Mouse (Mus musculus) kidney, postnatal 10 days (tissue): ENCODE results near the gene Grk2.
"Not testable (repeated sequence)": the region's sequence is repeated elsewhere in the genome, so short reads cannot be mapped to it uniquely, and the experiment has no call there.

Source experiments
- DNase-seq: peaks from one replicate; pipeline ENCODE4 v3.0.0; 2021; ENCODE audit warnings: mixed read lengths

Gene Grk2

DNA sequence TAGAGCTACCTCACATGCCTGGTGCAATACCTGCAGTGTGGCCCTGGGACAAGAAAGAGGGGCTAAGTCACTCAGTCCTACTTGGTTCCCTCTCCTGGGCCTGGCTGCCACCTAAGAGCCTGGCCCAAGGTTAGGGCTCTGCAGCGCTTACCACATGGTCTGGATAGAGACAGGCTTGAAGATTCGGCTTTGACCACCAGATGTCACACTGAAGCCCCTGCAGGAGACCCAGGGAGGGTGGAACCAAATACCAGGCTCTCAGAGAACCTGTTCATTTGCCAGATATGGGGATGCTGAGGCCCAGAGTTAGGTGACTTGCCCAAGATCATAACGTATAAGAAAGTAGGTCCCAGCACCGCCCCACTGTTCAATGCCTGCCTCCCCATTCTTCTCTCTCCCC lies 40.1 kb downstream of the Grk2 start:
- DNase-seq = no peak

- no peak for DNase-seq
These were observed 41.7 kb downstream of the Grk2 start for GRCm38 (mm10) chr19:4264171-4264780.

DNA sequence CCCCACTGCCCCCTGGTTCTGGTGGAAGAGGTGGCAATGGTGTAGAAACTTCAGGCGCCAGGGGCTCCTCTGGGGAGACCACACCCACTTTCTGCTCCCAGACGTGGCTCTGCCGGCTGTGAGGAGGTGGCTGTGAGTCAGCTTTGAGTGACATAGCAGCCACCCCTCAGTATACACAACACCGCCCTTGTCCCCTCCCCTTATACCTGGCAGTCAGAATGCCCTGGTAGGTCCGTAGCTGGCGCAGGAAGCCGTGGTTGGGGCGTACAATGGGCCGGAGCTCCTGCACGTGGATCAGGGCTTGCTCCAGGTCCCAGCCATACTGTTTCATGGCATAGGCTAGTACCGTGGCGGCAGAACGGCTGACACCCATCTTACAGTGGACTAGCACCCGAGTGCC lies 42.3 kb downstream of the Grk2 start:
- no peak for DNase-seq

DNA sequence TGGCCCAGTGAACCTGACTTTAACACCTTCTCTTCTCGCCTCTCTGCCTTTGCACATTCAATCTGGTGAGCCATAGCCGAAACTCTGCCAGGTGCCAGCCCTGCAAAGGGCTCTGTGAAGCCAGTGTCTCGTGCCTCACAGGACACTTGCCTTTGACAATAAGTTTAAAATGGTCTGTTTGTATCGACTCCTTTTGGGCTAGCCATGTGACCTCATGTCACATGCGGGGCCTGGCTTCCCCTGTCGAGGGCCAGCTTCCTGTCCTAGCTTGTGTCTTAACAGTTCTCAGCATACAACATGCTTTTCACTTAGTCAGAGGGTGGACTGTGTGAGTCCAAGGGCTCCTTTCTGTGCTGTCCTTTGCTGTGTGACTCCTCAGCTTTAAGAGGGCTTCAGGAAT lies 43.3 kb downstream of the Grk2 start:
- DNase-seq = no peak

- no peak for DNase-seq
These were observed 44.9 kb downstream of the Grk2 start for GRCm38 (mm10) chr19:4261038-4261698.

DNA sequence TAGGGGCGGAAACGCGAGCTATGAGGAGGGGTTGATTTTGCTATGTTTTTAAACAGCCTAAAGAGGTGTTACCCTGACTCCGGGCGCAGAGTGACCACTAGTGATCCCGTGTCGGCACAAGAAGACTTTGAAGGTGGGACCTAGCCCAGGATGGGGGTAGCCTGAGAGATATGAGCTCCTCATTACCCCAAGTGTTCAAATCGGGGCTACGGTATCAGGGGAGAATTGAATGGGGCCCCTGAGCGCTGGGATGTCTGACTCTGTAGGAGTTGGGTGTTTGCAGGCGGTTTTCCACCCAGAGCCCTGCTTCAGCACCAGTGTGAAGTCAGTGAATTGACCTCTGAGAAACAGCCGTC lies 48.1 kb downstream of the Grk2 start:
- no peak for DNase-seq

- DNase-seq = peak; percentile 96
These were observed 48.7 kb downstream of the Grk2 start for GRCm38 (mm10) chr19:4257216-4257896.

DNA sequence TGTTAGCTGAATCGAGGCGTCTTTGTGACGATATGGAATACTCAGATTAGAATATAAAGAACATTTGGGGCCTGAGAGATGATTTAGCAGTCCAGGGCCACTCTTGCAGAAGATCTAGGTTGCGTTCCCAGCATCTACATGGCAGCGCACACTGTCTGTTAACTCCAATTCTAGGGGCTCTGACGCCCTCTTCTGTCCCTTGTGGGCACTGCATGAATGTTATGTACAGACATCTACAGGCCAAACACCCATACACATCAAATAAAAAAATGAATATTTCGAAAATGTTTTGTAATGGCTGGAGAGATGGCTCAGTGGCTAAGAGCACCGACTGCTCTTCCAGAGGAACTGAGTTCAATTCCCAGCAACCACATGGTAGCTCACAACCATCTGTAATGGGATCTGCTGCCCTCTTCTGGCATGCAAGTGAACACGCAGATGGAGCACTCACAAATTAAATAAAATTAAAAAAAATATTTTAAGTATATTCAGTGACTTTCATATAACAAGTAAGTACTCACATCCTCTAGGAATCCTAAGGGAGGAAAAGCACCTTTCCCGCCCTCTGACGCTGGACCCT lies 50.3 kb downstream of the Grk2 start:
- no peak for DNase-seq

DNA sequence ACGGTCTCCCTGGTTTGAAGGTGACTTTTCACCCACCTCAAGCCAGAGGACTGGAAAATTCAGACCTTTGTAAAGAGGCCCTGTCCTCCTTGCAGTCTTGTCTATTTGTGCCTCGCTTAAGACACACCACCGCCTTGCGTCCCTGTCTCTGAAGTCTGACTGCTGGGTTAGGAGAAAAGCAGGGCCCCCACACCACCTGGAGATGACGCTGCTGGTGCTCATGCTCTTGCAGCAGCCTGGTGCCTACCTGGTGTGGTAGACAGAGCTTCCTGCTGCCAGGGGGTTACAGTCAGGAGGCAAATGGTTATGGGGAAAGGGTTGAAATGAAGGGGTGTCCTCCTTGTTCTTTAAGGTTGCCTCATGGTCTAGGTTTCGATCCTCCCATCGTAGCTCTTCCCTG lies 51.8 kb downstream of the Grk2 start:
- no peak for DNase-seq

DNA sequence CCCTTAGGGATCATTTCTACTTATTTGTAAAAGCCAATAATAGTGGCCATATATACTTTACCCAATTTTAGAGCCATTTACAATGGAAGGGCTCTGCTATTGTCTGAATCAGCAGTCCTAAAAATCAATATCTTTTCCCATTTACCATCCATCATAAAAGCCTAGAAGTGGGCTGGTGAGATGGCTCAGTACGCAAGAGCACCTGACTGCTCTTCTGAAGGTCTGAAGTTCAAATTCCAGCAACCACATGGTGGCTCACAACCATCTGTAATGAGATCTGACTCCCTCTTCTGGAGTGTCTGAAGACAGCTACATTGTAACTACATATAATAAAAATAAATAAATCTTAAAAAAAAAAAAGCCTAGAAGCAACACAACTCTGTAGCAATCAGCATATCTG lies 57.3 kb downstream of the Grk2 start:
- DNase-seq = not testable (repeated sequence)

- DNase-seq = no peak
These were observed 59.0 kb downstream of the Grk2 start for GRCm38 (mm10) chr19:4247010-4247409.

DNA sequence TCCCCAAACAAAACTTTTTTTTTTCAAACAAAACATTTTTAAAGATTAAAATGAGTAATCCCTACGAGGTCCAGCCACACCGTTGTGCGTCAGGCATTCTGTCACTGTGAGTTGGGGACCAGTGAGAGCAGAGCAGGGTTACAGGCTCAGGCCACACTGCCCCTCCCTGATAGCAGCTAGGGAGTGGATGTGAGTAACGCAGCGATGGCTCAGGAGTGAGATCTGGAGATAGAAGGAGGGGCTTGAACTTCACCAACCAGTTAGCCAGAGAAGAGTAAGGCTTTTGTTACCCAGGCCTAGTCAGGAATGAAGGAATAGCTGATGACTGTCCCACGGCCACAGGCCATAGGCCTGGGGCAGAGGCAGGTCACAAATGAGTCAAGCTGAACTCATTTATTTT lies 61.2 kb downstream of the Grk2 start:
- DNase-seq = no peak

DNA sequence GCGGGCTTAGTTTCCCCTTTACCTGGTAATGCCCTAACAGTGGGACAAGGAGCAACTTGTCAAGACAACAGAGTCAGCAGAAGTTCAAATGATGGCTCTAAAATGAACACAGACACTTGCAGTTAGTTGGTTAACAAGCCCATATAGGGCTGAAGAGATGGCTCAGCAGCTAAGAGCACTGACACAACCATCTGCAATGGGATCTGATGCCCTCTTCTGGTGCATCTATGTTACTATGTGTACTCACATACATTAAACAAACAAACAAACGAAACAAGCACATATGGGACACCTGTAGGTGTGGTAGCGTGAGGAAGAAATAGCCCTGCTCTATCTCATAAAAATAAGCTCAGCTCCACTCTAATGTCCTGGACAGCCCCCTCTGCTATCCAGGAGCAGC lies 63.6 kb downstream of the Grk2 start:
- DNase-seq = no peak

DNA sequence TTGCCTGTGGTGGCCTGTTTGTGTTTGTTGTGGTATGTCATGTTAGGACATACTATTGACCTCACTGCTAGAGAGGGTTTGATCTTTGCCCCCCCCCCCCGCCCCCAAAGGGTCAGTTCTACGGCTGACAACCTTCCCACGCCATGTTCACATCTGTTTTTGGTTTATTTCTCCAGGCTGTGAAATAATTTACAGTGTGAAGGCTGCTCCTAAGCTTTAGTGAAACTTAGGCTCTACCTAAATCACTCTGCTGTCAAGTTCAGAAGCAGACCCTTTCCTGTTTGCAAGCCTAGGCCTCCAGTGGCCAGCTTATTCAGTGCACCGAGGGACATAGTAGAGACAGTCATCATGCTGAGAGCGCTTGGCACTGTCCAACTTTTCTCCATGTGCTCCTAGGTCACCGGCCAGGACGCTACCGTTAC lies 65.8 kb downstream of the Grk2 start:
- no peak for DNase-seq
